Mouse (Mus musculus) T-helper 1 cell (primary cell): ENCODE measurements around the gene Syne1.
"Not testable (repeated sequence)": the region's sequence is repeated elsewhere in the genome, so short reads cannot be mapped to it uniquely, and the experiment has no call there.

ENCODE experiments used
- in situ Hi-C: fragments of 300-600 bp; cut with MboI, MseI; formaldehyde crosslinking; loops from one replicate; pipeline ENCODE4 v1.15.1; 2025; ENCODE audit warnings: high pct_unique_total_duplicates

Gene Syne1

DNA sequence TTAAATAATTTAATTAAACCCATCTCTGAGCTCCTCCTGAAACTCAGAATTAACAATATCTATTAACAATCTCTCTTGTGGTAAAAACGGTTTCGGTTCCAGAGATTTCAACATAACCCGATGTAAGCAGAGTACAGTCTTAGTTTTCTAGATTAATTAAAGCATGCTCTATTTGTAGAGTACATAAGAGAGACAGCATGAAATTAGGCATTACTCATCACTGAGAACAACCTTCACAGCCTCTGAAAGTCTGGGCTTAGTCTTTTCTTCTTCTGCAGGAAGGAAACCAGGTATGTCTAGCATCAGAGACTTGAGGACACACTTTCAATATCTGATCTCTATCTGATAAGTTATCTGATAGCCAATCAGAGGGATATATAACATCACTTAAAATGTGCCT, 29.0 kb downstream of the Syne1 start:
- in situ Hi-C loops = no loop called here

- in situ Hi-C loops = no loop called here
Measured at GRCm38 (mm10) chr10:5520695-5521094, 30.6 kb downstream of the Syne1 start.

GRCm38 (mm10) chr10:5515330-5515729, 36.0 kb downstream of the Syne1 start:
- in situ Hi-C loops = no loop called here

GRCm38 (mm10) chr10:5514134-5514533, 37.1 kb downstream of the Syne1 start:
- in situ Hi-C loops = no loop called here

- in situ Hi-C loops = no loop called here
Measured at GRCm38 (mm10) chr10:5512285-5512684, 39.0 kb downstream of the Syne1 start.

- in situ Hi-C loops = no loop called here
Measured at GRCm38 (mm10) chr10:5511403-5511802, 39.9 kb downstream of the Syne1 start.

DNA sequence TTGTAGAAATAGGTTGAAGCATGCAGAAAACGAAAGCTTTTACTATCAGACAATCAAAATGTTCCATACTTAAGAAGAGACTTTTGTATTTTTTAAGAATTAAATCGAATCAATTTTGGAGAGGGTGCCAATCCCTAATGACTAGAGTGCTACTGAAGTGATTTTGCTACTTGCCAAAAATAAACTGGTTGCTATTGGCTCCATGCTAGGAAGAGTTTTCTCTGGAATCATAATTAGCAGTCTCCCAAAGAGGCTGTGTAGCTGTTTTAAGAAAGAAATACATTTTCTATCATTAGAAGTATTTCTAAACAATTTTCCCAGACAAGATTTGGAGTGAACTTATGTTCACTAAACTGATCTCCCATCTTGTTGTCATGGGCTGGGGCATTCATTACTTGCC, 43.8 kb downstream of the Syne1 start:
- in situ Hi-C loops = no loop called here

GRCm38 (mm10) chr10:5504761-5505160, 46.5 kb downstream of the Syne1 start:
- in situ Hi-C loops = no loop called here

- in situ Hi-C loops = no loop called here
Measured at GRCm38 (mm10) chr10:5503909-5504308, 47.4 kb downstream of the Syne1 start.

GRCm38 (mm10) chr10:5499684-5500369, 51.5 kb downstream of the Syne1 start:
- in situ Hi-C loops = not testable (repeated sequence)

DNA sequence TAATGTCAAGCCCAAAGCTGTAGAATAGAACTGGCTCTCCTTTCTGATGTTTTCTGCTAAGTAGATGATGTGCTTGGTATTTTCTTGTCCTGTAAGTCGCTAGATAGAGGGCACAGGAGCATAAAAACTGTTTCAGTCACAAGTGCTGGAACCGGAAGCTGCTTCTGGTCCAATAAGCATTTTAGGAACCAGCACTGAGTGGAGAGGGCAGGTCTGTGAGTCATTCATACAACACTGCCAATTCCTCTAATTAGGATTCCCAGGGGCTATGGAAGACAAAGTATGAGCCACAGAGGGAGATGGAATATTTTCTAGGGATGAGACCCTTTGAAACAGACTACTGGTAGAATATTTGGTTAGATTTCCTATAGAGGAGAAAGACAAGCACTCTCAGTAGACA, 53.4 kb downstream of the Syne1 start:
- in situ Hi-C loops = no loop called here

DNA sequence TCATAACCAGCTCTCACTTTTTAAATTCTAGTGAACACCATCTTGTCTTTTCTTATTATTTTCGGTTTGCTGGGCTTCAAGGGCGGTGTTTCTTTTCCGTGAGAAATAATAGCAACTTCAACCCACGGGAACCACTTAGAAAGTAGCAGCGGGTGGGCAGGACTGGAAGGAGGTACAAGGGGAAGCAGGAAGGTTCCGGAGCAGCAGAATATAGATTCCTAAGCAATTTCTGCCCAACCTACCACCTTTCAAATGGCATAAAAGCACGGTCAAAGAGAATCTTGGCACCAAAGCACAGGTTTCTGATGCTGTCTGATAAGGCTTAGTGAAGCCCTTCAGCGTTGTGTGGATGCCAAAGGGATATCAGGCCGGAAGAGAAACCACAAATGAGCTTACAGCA, 60.2 kb downstream of the Syne1 start:
- in situ Hi-C loops = loop anchor here (5.0 kb wide), 1 partner anchor 39 kb away; no protein-coding TSS in a partner anchor

DNA sequence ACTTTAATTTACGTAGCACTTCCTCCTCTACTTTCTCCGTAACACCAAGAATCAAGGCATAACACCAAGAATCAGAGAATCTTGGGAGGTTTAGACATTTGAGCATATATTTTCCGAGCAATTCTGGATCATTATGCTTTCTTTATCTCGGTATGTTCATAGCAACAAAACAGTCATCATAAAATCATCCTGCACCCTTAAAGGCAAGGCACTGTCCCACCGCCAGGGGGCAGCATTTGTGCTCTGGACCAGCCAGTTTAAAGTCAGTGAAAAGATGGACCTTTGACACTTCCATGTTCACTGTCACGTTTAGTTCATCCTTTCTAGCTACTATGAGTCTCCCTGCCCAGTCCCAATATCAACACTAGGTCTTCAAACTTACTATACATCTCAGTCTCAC, 61.3 kb downstream of the Syne1 start:
- in situ Hi-C loops = loop anchor here (5.0 kb wide), 1 partner anchor 38 kb away; no protein-coding TSS in a partner anchor

DNA sequence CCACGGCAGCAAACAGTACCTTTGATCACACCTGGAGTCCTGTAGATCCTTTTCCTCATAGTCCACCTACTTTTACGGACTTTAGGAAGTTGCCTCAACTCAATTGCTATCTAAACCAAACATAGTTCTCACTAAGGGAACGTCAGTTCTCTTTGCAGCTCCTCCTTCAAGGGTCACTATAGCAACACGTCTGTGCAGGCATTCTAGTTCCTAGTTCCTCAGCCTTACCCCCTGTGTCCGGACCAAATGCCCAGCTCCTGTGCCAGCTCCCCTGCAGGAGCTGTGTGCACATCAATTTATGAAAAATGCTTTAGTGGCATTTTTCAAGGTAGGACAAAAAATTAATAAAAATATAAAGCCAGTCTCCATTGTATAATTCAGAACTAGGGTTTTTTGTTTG, 63.2 kb downstream of the Syne1 start:
- in situ Hi-C loops = no loop called here

GRCm38 (mm10) chr10:5480552-5481550, 70.4 kb downstream of the Syne1 start:
- in situ Hi-C loops = no loop called here

- in situ Hi-C loops = no loop called here
Measured at GRCm38 (mm10) chr10:5480097-5480496, 71.2 kb downstream of the Syne1 start.

GRCm38 (mm10) chr10:5468638-5469037, 82.6 kb downstream of the Syne1 start:
- in situ Hi-C loops = no loop called here

GRCm38 (mm10) chr10:5453830-5454229, 97.5 kb downstream of the Syne1 start:
- in situ Hi-C loops = loop anchor here (5.0 kb wide), 1 partner anchor 38 kb away; no protein-coding TSS in a partner anchor

- in situ Hi-C loops = loop anchor here (5.0 kb wide), 1 partner anchor 42 kb away; no protein-coding TSS in a partner anchor
Measured at GRCm38 (mm10) chr10:5449944-5450343, 101.3 kb downstream of the Syne1 start.

DNA sequence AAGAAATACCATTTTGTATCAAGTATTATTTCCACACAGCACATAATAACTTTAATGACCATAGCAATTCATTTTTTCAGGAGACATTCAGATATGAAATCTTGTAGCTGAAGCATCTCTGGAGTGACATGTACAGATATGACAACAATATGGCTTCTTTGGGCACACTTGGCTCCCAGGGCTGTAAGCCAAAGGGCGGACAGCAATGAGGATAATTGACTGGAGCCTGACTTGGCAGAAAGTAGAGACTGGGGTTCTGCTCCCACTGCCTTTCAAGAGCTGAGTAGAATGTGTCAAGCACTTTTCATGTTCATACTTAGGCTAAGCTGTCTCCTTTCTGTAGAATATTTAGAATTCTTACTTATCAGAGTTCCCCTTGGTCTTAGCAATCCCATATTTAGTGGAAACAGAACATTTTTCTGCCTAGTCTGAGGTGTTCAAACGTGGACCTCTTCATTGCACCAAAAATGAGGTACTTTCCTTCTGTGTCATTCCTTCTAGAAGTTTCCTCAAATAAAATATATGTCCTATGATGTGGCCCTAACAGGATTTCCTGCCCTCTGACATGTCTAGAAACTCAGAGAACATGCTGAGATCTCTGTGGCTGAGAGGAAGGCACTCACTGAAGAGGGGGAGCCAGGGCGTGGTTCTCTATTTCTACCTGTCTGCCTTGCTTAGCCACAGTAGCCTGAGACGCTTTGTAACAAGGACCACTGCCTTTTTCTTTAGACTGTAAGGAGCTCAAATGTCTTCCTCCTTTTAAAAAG, 103.1 kb downstream of the Syne1 start:
- in situ Hi-C loops = no loop called here

DNA sequence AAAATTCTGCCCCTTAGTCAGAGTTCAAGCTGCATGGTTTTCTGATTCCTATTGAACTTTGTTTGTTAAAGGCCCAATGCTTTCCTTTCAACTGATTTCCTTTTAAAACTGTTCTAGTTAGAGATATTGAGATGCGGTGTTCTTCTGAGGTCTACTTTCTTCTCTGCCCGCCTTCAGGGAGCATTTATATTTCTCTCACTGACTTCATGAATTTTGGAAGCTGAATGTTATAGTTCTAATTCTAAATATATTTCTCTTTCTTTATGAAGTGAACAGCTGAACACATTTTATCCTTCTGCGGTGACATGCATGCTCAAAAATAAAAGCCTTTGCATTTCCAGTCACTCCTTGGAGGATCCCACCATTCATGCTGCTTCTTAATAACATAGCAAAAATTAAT, 106.0 kb downstream of the Syne1 start:
- in situ Hi-C loops = no loop called here

DNA sequence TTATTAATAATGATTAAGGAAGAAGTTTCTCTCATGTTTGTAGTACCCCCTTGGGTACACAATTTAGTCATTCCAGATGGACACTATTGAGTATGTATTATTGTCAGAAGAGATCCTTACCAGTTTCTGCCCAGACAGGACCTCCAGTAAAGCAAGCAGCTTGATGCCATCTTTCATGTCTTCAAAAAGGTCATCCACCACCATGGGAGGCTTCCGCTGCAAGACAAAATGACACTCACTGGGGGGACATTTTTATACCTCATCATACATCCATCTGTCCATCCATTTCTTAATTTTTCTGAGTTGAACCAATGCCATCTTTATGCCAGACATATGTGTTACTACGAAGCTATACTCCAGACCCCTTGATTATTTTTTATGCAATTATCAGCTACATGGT, 108.3 kb downstream of the Syne1 start:
- in situ Hi-C loops = no loop called here
